Mouse (Mus musculus) hindbrain, embryonic 15.5 days (tissue): ENCODE measurements around the gene Nr2e1. TPM values are rescaled to one million over a fixed set of nuclear protein-coding genes. Genes with fewer than 3 reads are reported as not detected.

Experiments
- ATAC-seq: fragments of 200-750 bp; cut with Nextera tagmentation; 2 replicates; pipeline ENCODE4 v1.8.0; 2017; ENCODE audit warnings: low read depth, moderate number of reproducible peaks, moderate TSS enrichment; ENCODE audit not compliant: low FRiP score
- H3K27ac ChIP-seq: fragments of 300-500 bp; sonication (generic); replicated peaks from 2 replicates; pipeline ENCODE4 v1.5.1; 2015; ENCODE audit warnings: mild to moderate bottlenecking, inconsistent platforms
- H3K27me3 ChIP-seq: fragments of 300-500 bp; sonication (generic); 2 replicates; pipeline ENCODE4 v1.6.1; 2015; ENCODE audit warnings: control low read depth, inconsistent platforms
- H3K36me3 ChIP-seq: fragments of 300-500 bp; sonication (generic); 2 replicates; pipeline ENCODE4 v1.6.1; 2015; ENCODE audit warnings: control low read depth, inconsistent platforms
- H3K4me1 ChIP-seq: fragments of 300-500 bp; sonication (generic); replicated peaks from 2 replicates; pipeline ENCODE4 v1.6.1; 2015; ENCODE audit warnings: control low read depth, inconsistent platforms
- H3K4me2 ChIP-seq: fragments of 300-500 bp; sonication (generic); 2 replicates; pipeline ENCODE4 v1.6.1; 2015; ENCODE audit warnings: moderate library complexity, mild to moderate bottlenecking, inconsistent platforms
- H3K4me3 ChIP-seq: fragments of 300-500 bp; sonication (generic); 2 replicates; pipeline ENCODE4 v1.5.1; 2015; ENCODE audit warnings: mild to moderate bottlenecking, inconsistent platforms
- H3K9ac ChIP-seq: fragments of 300-500 bp; sonication (generic); 2 replicates; pipeline ENCODE4 v1.6.1; 2015; ENCODE audit warnings: inconsistent platforms
- H3K9me3 ChIP-seq: fragments of 300-500 bp; sonication (generic); 2 replicates; pipeline ENCODE4 v1.6.1; 2016; ENCODE audit warnings: control low read depth, inconsistent platforms
- WGBS: fragments of 180-500 bp; shearing (Covaris S2); methylation state at CpG from one replicate; pipeline ENCODE4 v1.1.7; 2015; 5-methylcytosine and 5-hydroxymethylcytosine counted together
- polyA plus RNA-seq: library from polyadenylated mRNA; unstranded; fragments of >200 nt; fragmentation: Nextera tagmentation; extraction: Ambion mirVana; gene quantifications from 2 replicates; pipeline ENCODE4 v1.2.1, GENCODE M21; 2015

The Nr2e1 gene
- polyA plus RNA-seq, 1 experiment from 2014 or later, result 0.87 TPM

DNA sequence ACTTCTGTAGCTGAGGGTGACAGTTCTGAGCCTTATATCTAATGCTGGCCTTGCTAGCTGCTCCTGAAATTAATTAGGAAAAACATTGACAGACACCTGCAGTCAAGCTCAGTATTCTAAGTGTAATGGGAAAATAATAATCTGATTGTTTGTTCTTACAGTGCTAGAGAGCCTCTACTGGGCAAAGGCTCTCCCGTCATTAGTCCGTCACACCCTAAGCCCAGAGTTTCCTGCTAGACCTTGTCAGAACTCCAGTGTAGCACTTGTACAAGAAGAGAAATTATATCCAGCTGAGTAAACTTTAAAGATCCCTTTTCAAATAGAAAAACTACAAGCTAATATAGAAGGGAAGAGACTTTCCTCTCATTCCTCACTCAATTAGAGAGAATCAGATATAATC, 60.5 kb downstream of the Nr2e1 start:
- Histone ChIP-seq H3K9ac (no peak overlapping the region), H3K27me3 (no peaks in the 10 kb centered on the region), H3K4me1 (no peaks in the 10 kb centered on the region), H3K9me3 (no peaks in the 10 kb centered on the region), H3K36me3 (peaks cover 14% of the 10 kb centered on the region; the same call in 1 of the 2 replicates), H3K4me3 (no peak overlapping the region), H3K27ac (no peak overlapping the region), H3K4me2 (no peak overlapping the region)
- WGBS, result 61% methylated on average over 2 of the region's 2 CpGs
- ATAC-seq, result no peak

GRCm38 (mm10) chr10:42521315-42521981, 62.0 kb downstream of the Nr2e1 start:
- H3K36me3 ChIP-seq, result 0 out of 2 replicates have a peak, but pooled peaks cover 8% of the 10 kb centered on the region
- no peak overlapping the region for H3K27ac ChIP-seq
- WGBS, result 65% methylated on average over 4 of the region's 5 CpGs
- no peak overlapping the region for H3K4me3 ChIP-seq
- no peaks in the 10 kb centered on the region for H3K27me3 ChIP-seq
- no peak overlapping the region for H3K9ac ChIP-seq
- H3K9me3 ChIP-seq, result no peaks in the 10 kb centered on the region
- no peaks in the 10 kb centered on the region for H3K4me1 ChIP-seq
- no peak for ATAC-seq
- H3K4me2 ChIP-seq, result no peak overlapping the region

GRCm38 (mm10) chr10:42518363-42518762, 65.1 kb downstream of the Nr2e1 start:
- Histone ChIP-seq H3K4me2 (no peak overlapping the region), H3K36me3 (no peaks in the 10 kb centered on the region), H3K4me1 (no peaks in the 10 kb centered on the region), H3K4me3 (no peak overlapping the region), H3K27ac (no peak overlapping the region), H3K27me3 (no peaks in the 10 kb centered on the region), H3K9ac (no peak overlapping the region), H3K9me3 (no peaks in the 10 kb centered on the region)
- ATAC-seq, result no peak
- 89% methylated on average over 8 of the region's 8 CpGs for WGBS

DNA sequence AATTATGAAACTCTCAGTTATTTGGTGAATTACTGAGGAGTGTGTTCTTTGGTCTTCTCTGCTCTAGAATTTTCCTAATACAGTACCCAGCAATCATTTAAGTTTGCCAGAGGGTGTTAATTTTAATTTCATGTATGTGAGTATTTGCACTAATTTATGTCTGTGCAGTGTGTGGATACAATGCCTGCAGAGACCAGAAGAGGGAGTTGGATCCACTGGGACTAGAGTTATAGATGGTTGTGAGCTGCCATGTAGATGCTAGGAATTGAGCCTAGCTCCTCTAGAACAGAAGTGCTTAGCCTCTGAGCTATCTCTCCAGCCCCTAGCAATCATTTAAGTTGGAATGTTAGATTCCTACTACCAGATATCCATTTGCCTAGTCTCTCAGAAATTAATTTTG, 69.3 kb downstream of the Nr2e1 start:
- H3K9me3 ChIP-seq, result no peaks in the 10 kb centered on the region
- no peak overlapping the region for H3K4me3 ChIP-seq
- ATAC-seq, result no peak
- no peak overlapping the region for H3K9ac ChIP-seq
- no peaks in the 10 kb centered on the region for H3K36me3 ChIP-seq
- no peaks in the 10 kb centered on the region for H3K4me1 ChIP-seq
- H3K4me2 ChIP-seq, result no peak overlapping the region
- H3K27me3 ChIP-seq, result no peaks in the 10 kb centered on the region
- H3K27ac ChIP-seq, result no peak overlapping the region

Other genes starting within 250 kb of the Nr2e1 start
- gene Afg1l, start 105.1 kb downstream of the Nr2e1 start, polyA plus RNA-seq, result 8.1 and 8.9 TPM in 2 replicates
- 308 and 309 TPM in 2 replicates for gene Snx3, start 81.6 kb downstream of the Nr2e1 start, polyA plus RNA-seq
- gene Ostm1, start 190 bp upstream of the Nr2e1 start, polyA plus RNA-seq, result 35.0 and 35.4 TPM in 2 replicates
- gene Sec63, start 177.9 kb upstream of the Nr2e1 start, polyA plus RNA-seq, result 18.8 and 20.7 TPM in 2 replicates